Mouse (Mus musculus) bone marrow, adult 2 months (tissue): ENCODE data around the gene Dnah8.

Experiments
- CTCF ChIP-seq: fragments of 200-500 bp; IDR thresholded peaks from 2 replicates; pipeline ENCODE4 v1.5.1; 2011; ENCODE audit warnings: low read length, control low read depth; ENCODE audit not compliant: control insufficient read depth, insufficient read depth
- POLR2A ChIP-seq: fragments of 200-500 bp; IDR thresholded peaks from 2 replicates; pipeline ENCODE4 v1.6.1; 2011; ENCODE audit warnings: low read depth, mild to moderate bottlenecking, control low read depth, low read length, borderline replicate concordance; ENCODE audit not compliant: control insufficient read depth

DNA sequence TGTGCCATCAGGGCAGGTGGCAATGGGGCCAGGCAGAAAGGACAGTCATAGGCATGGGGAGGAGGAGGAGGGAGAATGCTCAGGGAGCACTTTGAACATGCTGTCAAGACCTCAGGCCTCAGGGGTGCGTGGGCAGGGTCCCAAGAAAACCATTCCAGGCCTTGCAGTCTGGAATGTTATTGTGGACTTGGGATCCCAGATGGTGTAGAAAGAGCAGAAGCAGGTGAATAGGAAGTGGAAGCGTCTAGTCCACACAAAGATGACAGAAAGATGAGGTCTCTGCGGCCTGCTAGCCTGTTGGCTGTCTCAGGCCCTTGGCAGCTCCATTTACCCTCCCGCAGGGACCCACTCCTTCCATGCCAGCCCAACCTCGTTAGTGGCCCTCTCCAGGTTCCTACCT is 288.4 kb downstream of the Dnah8 start:
- TF ChIP-seq CTCF (no peak), POLR2A (no peak)
